Mouse (Mus musculus): ENCODE data around the gene Doc2a. TPM values are rescaled to one million over a fixed set of nuclear protein-coding genes. Genes with fewer than 3 reads are reported as not detected.
A peak's percentile ranks its signal among the peaks of the same experiment; 100 is the strongest.

Gene Doc2a
- polyA plus RNA-seq, 1 experiment from 2014 or later = 0.10 TPM

- Histone ChIP-seq H3K79me2 (ENCODE audit: inconsistent target) (no peaks in the 10 kb centered on the region), H3K27ac (no peak overlapping the region), H3K4me3 (ENCODE audit: inconsistent target) (no peak overlapping the region), H3K36me3 (ENCODE audit: inconsistent target) (no peaks in the 10 kb centered on the region)
- 71% methylated on average over 8 of the region's 8 CpGs for WGBS (ENCODE audit: missing documents)
These were observed 31.4 kb upstream of the Doc2a start for GRCm38 (mm10) chr7:126815726-126816222.

- no peaks in the 10 kb centered on the region for H3K79me2 ChIP-seq (ENCODE audit: inconsistent target)
- H3K36me3 ChIP-seq (ENCODE audit: inconsistent target) = no peaks in the 10 kb centered on the region
- 79% methylated on average over 8 of the region's 8 CpGs for WGBS (ENCODE audit: missing documents)
- no peak overlapping the region for H3K4me3 ChIP-seq (ENCODE audit: inconsistent target)
- no peak overlapping the region for H3K27ac ChIP-seq
These were observed 30.7 kb upstream of the Doc2a start for GRCm38 (mm10) chr7:126816494-126816893.

GRCm38 (mm10) chr7:126817595-126817994 lies 29.6 kb upstream of the Doc2a start:
- Histone ChIP-seq H3K36me3 (ENCODE audit: inconsistent target) (no peaks in the 10 kb centered on the region), H3K4me3 (ENCODE audit: inconsistent target) (no peak overlapping the region), H3K79me2 (ENCODE audit: inconsistent target) (no peaks in the 10 kb centered on the region), H3K27ac (no peak overlapping the region)
- 91% methylated on average over 7 of the region's 7 CpGs for WGBS (ENCODE audit: missing documents)

GRCm38 (mm10) chr7:126818818-126819217 lies 28.4 kb upstream of the Doc2a start:
- Histone ChIP-seq H3K36me3 (ENCODE audit: inconsistent target) (no peaks in the 10 kb centered on the region), H3K4me3 (ENCODE audit: inconsistent target) (no peak overlapping the region), H3K79me2 (ENCODE audit: inconsistent target) (no peaks in the 10 kb centered on the region), H3K27ac (no peak overlapping the region)
- 44% methylated on average over 1 of the region's 1 CpGs for WGBS (ENCODE audit: missing documents)

GRCm38 (mm10) chr7:126821835-126822511 lies 25.2 kb upstream of the Doc2a start:
- 16% methylated on average over 7 of the region's 7 CpGs for WGBS (ENCODE audit: missing documents)

GRCm38 (mm10) chr7:126822741-126823140 lies 24.5 kb upstream of the Doc2a start:
- Histone ChIP-seq H3K27ac (peak overlapping the region; percentile 64), H3K79me2 (ENCODE audit: inconsistent target) (no peaks in the 10 kb centered on the region), H3K36me3 (ENCODE audit: inconsistent target) (no peaks in the 10 kb centered on the region), H3K4me3 (ENCODE audit: inconsistent target) (no peak overlapping the region)
- 82% methylated on average over 6 of the region's 9 CpGs for WGBS (ENCODE audit: missing documents)

More at GRCm38 (mm10) chr7:126821835-126822511, 25.2 kb upstream of the Doc2a start:
- H3K79me2 ChIP-seq (ENCODE audit: inconsistent target) = no peaks in the 10 kb centered on the region
- H3K4me3 ChIP-seq (ENCODE audit: inconsistent target) = no peak overlapping the region
- peak overlapping the region; percentile 64 for H3K27ac ChIP-seq
- no peaks in the 10 kb centered on the region for H3K36me3 ChIP-seq (ENCODE audit: inconsistent target)

- whole genome bisulfite sequencing (ENCODE audit: missing documents) = 6% methylated on average over 14 of the region's 19 CpGs
- H3K79me2 ChIP-seq (ENCODE audit: inconsistent target) = no peaks in the 10 kb centered on the region
- no peak overlapping the region for H3K4me3 ChIP-seq (ENCODE audit: inconsistent target)
- H3K36me3 ChIP-seq (ENCODE audit: inconsistent target) = no peaks in the 10 kb centered on the region
- H3K27ac ChIP-seq = no peak overlapping the region
These were observed 24.0 kb upstream of the Doc2a start for GRCm38 (mm10) chr7:126823202-126823711.

GRCm38 (mm10) chr7:126823940-126824339 lies 23.3 kb upstream of the Doc2a start:
- 41% methylated on average over 9 of the region's 10 CpGs for WGBS (ENCODE audit: missing documents)
- Histone ChIP-seq H3K27ac (no peak overlapping the region), H3K4me3 (ENCODE audit: inconsistent target) (no peak overlapping the region), H3K79me2 (ENCODE audit: inconsistent target) (no peaks in the 10 kb centered on the region), H3K36me3 (ENCODE audit: inconsistent target) (no peaks in the 10 kb centered on the region)

- Histone ChIP-seq H3K36me3 (ENCODE audit: inconsistent target) (no peaks in the 10 kb centered on the region), H3K27ac (no peak overlapping the region), H3K79me2 (ENCODE audit: inconsistent target) (no peaks in the 10 kb centered on the region), H3K4me3 (ENCODE audit: inconsistent target) (no peak overlapping the region)
- 24% methylated on average over 7 of the region's 8 CpGs for WGBS (ENCODE audit: missing documents)
These were observed 21.8 kb upstream of the Doc2a start for GRCm38 (mm10) chr7:126825403-126825802.

GRCm38 (mm10) chr7:126825952-126826351 lies 21.3 kb upstream of the Doc2a start:
- Histone ChIP-seq H3K4me3 (ENCODE audit: inconsistent target) (no peak overlapping the region), H3K36me3 (ENCODE audit: inconsistent target) (no peaks in the 10 kb centered on the region), H3K27ac (no peak overlapping the region), H3K79me2 (ENCODE audit: inconsistent target) (no peaks in the 10 kb centered on the region)
- 75% methylated on average over 5 of the region's 5 CpGs for WGBS (ENCODE audit: missing documents)

- Histone ChIP-seq H3K79me2 (ENCODE audit: inconsistent target) (no peaks in the 10 kb centered on the region), H3K4me3 (ENCODE audit: inconsistent target) (no peak within 1 kb of the TSS), H3K27ac (no peak within 1 kb of the TSS), H3K36me3 (ENCODE audit: inconsistent target) (no peaks in the 10 kb centered on the region)
- WGBS (ENCODE audit: missing documents) = 60% methylated on average over 5 of the region's 5 CpGs
These were observed 15.7 kb upstream of the Doc2a start, which contains the start of gene 4930451I11Rik for GRCm38 (mm10) chr7:126831539-126831938. 4930451I11Rik (minus strand) TSS chr7:126831639.

GRCm38 (mm10) chr7:126832036-126832598 lies 15.1 kb upstream of the Doc2a start:
- Histone ChIP-seq H3K4me3 (ENCODE audit: inconsistent target) (no peak overlapping the region), H3K79me2 (ENCODE audit: inconsistent target) (no peaks in the 10 kb centered on the region), H3K27ac (no peak overlapping the region), H3K36me3 (ENCODE audit: inconsistent target) (no peaks in the 10 kb centered on the region)
- WGBS (ENCODE audit: missing documents) = 4% methylated on average over 21 of the region's 21 CpGs

GRCm38 (mm10) chr7:126833294-126833693 lies 13.9 kb upstream of the Doc2a start:
- WGBS (ENCODE audit: missing documents) = 90% methylated on average over 1 of the region's 1 CpGs
- Histone ChIP-seq H3K27ac (no peak overlapping the region), H3K36me3 (ENCODE audit: inconsistent target) (no peaks in the 10 kb centered on the region), H3K79me2 (ENCODE audit: inconsistent target) (no peaks in the 10 kb centered on the region), H3K4me3 (ENCODE audit: inconsistent target) (no peak overlapping the region)

- Histone ChIP-seq H3K4me3 (ENCODE audit: inconsistent target) (no peak overlapping the region), H3K27ac (no peak overlapping the region), H3K36me3 (ENCODE audit: inconsistent target) (no peaks in the 10 kb centered on the region), H3K79me2 (ENCODE audit: inconsistent target) (no peaks in the 10 kb centered on the region)
- 70% methylated on average over 9 of the region's 9 CpGs for WGBS (ENCODE audit: missing documents)
These were observed 3.9 kb upstream of the Doc2a start for GRCm38 (mm10) chr7:126843276-126843675.

GRCm38 (mm10) chr7:126845516-126845915 lies 1.7 kb upstream of the Doc2a start:
- H3K79me2 ChIP-seq (ENCODE audit: inconsistent target) = no peaks in the 10 kb centered on the region
- no peaks in the 10 kb centered on the region for H3K36me3 ChIP-seq (ENCODE audit: inconsistent target)
- 93% methylated on average over 2 of the region's 2 CpGs for WGBS (ENCODE audit: missing documents)
- no peak overlapping the region for H3K27ac ChIP-seq
- no peak overlapping the region for H3K4me3 ChIP-seq (ENCODE audit: inconsistent target)
